Mouse (Mus musculus) embryo, embryonic 11.5 days (tissue): ENCODE measurements around the gene Tial1.

Experiments
- DNase-seq: peaks from one replicate; pipeline ENCODE4 v3.0.0-alpha.2; 2012; ENCODE audit warnings: low read depth, low spot score

Tial1 gene

GRCm38 (mm10) chr7:128417226-128417929, 44.1 kb downstream of the Tial1 start:
- no peak for DNase-seq

- DNase-seq: no peak
Observed at GRCm38 (mm10) chr7:128416664-128417063, 44.9 kb downstream of the Tial1 start.

GRCm38 (mm10) chr7:128414433-128414832, 47.1 kb downstream of the Tial1 start:
- no peak for DNase-seq

- no peak for DNase-seq
Observed at GRCm38 (mm10) chr7:128412071-128412833, 49.3 kb downstream of the Tial1 start.

GRCm38 (mm10) chr7:128410708-128411413, 50.7 kb downstream of the Tial1 start:
- no peak for DNase-seq

GRCm38 (mm10) chr7:128408265-128408664, 53.3 kb downstream of the Tial1 start:
- no peak for DNase-seq

- no peak for DNase-seq
Observed at GRCm38 (mm10) chr7:128403988-128404387, 57.5 kb downstream of the Tial1 start.

GRCm38 (mm10) chr7:128403586-128403985, 57.9 kb downstream of the Tial1 start:
- DNase-seq: no peak

- no peak for DNase-seq
Observed at GRCm38 (mm10) chr7:128403128-128403527, 58.4 kb downstream of the Tial1 start.

GRCm38 (mm10) chr7:128402577-128402976, 58.9 kb downstream of the Tial1 start:
- DNase-seq: no peak

- DNase-seq: no peak
Observed at GRCm38 (mm10) chr7:128398664-128399063, 62.9 kb downstream of the Tial1 start.

GRCm38 (mm10) chr7:128397066-128397465, 64.5 kb downstream of the Tial1 start:
- DNase-seq: no peak

GRCm38 (mm10) chr7:128393756-128394155, 67.8 kb downstream of the Tial1 start:
- no peak for DNase-seq

GRCm38 (mm10) chr7:128392972-128393314, 68.6 kb downstream of the Tial1 start:
- no peak for DNase-seq

- DNase-seq: no peak
Observed at GRCm38 (mm10) chr7:128392071-128392971, 69.2 kb downstream of the Tial1 start.

- no peak for DNase-seq
Observed at GRCm38 (mm10) chr7:128391267-128392057, 70.1 kb downstream of the Tial1 start.
